Mouse (Mus musculus) CH12.LX (cell line): ENCODE measurements around the gene Trmt11. TPM values are rescaled to one million over a fixed set of nuclear protein-coding genes. Genes with fewer than 3 reads are reported as not detected.

Experiments
- DNase-seq: peaks from one replicate; pipeline ENCODE4 v3.0.0-alpha.2; 2013; ENCODE audit errors: extremely low read depth
- H3K27ac ChIP-seq: 2 replicates; pipeline ENCODE4 v1.5.1; 2012; ENCODE audit warnings: low read depth, mild to moderate bottlenecking, control low read depth, moderate library complexity; ENCODE audit not compliant: insufficient read depth
- H3K27me3 ChIP-seq: replicated peaks from 2 replicates; pipeline ENCODE3; 2012; ENCODE audit warnings: inconsistent platforms
- H3K36me3 ChIP-seq, 2 experiments: replicated peaks in 1 of 2; 2 replicates each; pipeline versions ENCODE3 to v1.6.1; 2012; ENCODE audit warnings: inconsistent platforms in 1 of 2, low read length in 1 of 2, mild to moderate bottlenecking in 1 of 2, mixed read lengths in 1 of 2, moderate library complexity in 1 of 2; ENCODE audit not compliant: control insufficient read depth in 1 of 2, insufficient read depth in 1 of 2
- H3K4me1 ChIP-seq, 2 experiments: 2 replicates each; pipeline ENCODE4 v1.6.1; 2012; ENCODE audit warnings: inconsistent platforms in 1 of 2, moderate library complexity in 1 of 2; ENCODE audit not compliant: insufficient read depth in 2 of 2, control insufficient read depth in 1 of 2
- H3K4me2 ChIP-seq: 2 replicates; pipeline ENCODE4 v1.6.1; 2012; ENCODE audit warnings: low read depth, mild to moderate bottlenecking, control low read depth; ENCODE audit not compliant: poor library complexity, insufficient read depth, severe bottlenecking
- H3K4me3 ChIP-seq, 3 experiments: fragments of 150-350 bp in 1 of 3; sonication (generic) in 1 of 3; replicated peaks in 1 of 3; 2 replicates each; pipeline versions ENCODE3 to v1.5.1; 2011 to 2012; ENCODE audit warnings: low read depth in 2 of 3, low read length in 2 of 3, mild to moderate bottlenecking in 2 of 3, moderate library complexity in 2 of 3, control low read depth in 1 of 3, improper control_type of control experiment in 1 of 3, inconsistent platforms in 1 of 3, mixed read lengths in 1 of 3; ENCODE audit not compliant: poor library complexity in 1 of 3
- H3K79me2 ChIP-seq: replicated peaks from 2 replicates; pipeline ENCODE4 v1.6.1; 2012; ENCODE audit warnings: mild to moderate bottlenecking, moderate library complexity; ENCODE audit not compliant: control insufficient read depth, poor library complexity, insufficient read depth, severe bottlenecking; ENCODE audit errors: extremely low read depth
- H3K9ac ChIP-seq: 2 replicates; pipeline ENCODE4 v1.6.1; 2012; ENCODE audit warnings: low read depth, mild to moderate bottlenecking, control low read depth, moderate library complexity; ENCODE audit not compliant: insufficient read depth
- H3K9me3 ChIP-seq: replicated peaks from 2 replicates; pipeline ENCODE3; 2012; ENCODE audit warnings: low read length, inconsistent platforms, mixed read lengths
- CHD1 ChIP-seq: IDR thresholded peaks from 2 replicates; pipeline ENCODE4 v1.6.1; 2012; ENCODE audit warnings: low read depth, low read length, improper control_type of control experiment, inconsistent platforms
- CHD2 ChIP-seq: IDR thresholded peaks from 2 replicates; pipeline ENCODE4 v1.6.1; 2011; ENCODE audit warnings: low read length, improper control_type of control experiment
- E2F4 ChIP-seq: IDR thresholded peaks from 2 replicates; pipeline ENCODE4 v1.6.1; 2011; ENCODE audit warnings: low read depth, low read length, improper control_type of control experiment; ENCODE audit not compliant: insufficient replicate concordance
- ELF1 ChIP-seq: IDR thresholded peaks from 2 replicates; pipeline ENCODE4 v1.6.1; 2014; ENCODE audit warnings: low read depth, mild to moderate bottlenecking, inconsistent platforms, low read length, improper control_type of control experiment
- EP300 ChIP-seq: IDR thresholded peaks from 2 replicates; pipeline ENCODE4 v1.6.1; 2011; ENCODE audit warnings: low read length, improper control_type of control experiment
- HCFC1 ChIP-seq: IDR thresholded peaks from 2 replicates; pipeline ENCODE4 v1.6.1; 2012; ENCODE audit warnings: low read depth, mild to moderate bottlenecking, inconsistent platforms, low read length, improper control_type of control experiment
- IRF4 ChIP-seq: IDR thresholded peaks from 2 replicates; pipeline ENCODE4 v1.6.1; 2014; ENCODE audit warnings: low read depth, mild to moderate bottlenecking, inconsistent platforms, low read length, improper control_type of control experiment
- JUN ChIP-seq: IDR thresholded peaks from 2 replicates; pipeline ENCODE4 v1.6.1; 2011; ENCODE audit warnings: low read depth, mild to moderate bottlenecking, low read length, improper control_type of control experiment, moderate library complexity; ENCODE audit not compliant: insufficient read depth
- JUND ChIP-seq: conservative IDR thresholded peaks from 2 replicates; pipeline ENCODE4 v1.6.1; 2011; ENCODE audit warnings: low read depth, low read length, improper control_type of control experiment
- KAT2A ChIP-seq: IDR thresholded peaks from 2 replicates; pipeline ENCODE4 v1.6.1; 2012; ENCODE audit warnings: low read length, improper control_type of control experiment, inconsistent platforms; ENCODE audit not compliant: insufficient replicate concordance
- MAFK ChIP-seq: IDR thresholded peaks from 2 replicates; pipeline ENCODE4 v1.6.1; 2011; ENCODE audit warnings: low read length, improper control_type of control experiment; ENCODE audit not compliant: insufficient replicate concordance
- MAZ ChIP-seq: IDR thresholded peaks from 2 replicates; pipeline ENCODE4 v1.6.1; 2012; ENCODE audit warnings: low read depth, mild to moderate bottlenecking, inconsistent platforms, low read length, improper control_type of control experiment, moderate library complexity
- MEF2A ChIP-seq: IDR thresholded peaks from 2 replicates; pipeline ENCODE4 v1.6.1; 2014; ENCODE audit warnings: low read depth, mild to moderate bottlenecking, inconsistent platforms, low read length, improper control_type of control experiment, borderline replicate concordance
- NELFE ChIP-seq: IDR thresholded peaks from 2 replicates; pipeline ENCODE4 v1.6.1; 2011; ENCODE audit warnings: low read depth, low read length, improper control_type of control experiment
- NRF1 ChIP-seq: IDR thresholded peaks from 2 replicates; pipeline ENCODE4 v1.6.1; 2014; ENCODE audit warnings: low read depth, mild to moderate bottlenecking, inconsistent platforms, low read length, improper control_type of control experiment, moderate library complexity
- POLR2A ChIP-seq: IDR thresholded peaks from 2 replicates; pipeline ENCODE4 v1.6.1; 2011; ENCODE audit warnings: low read depth, mild to moderate bottlenecking, improper control_type of control experiment, low read length
- POLR2AphosphoS2 ChIP-seq: IDR thresholded peaks from 2 replicates; pipeline ENCODE4 v1.6.1; 2011; ENCODE audit warnings: low read depth, low read length, improper control_type of control experiment
- RCOR1 ChIP-seq: conservative IDR thresholded peaks from 2 replicates; pipeline ENCODE4 v1.6.1; 2012; ENCODE audit warnings: low read depth, mild to moderate bottlenecking, inconsistent platforms, low read length, improper control_type of control experiment
- SMC3 ChIP-seq: IDR thresholded peaks from 2 replicates; pipeline ENCODE4 v1.6.1; 2011; ENCODE audit warnings: low read depth, low read length, improper control_type of control experiment
- TBP ChIP-seq: conservative IDR thresholded peaks from 2 replicates; pipeline ENCODE4 v1.6.1; 2011; ENCODE audit warnings: low read depth, low read length, improper control_type of control experiment
- UBTF ChIP-seq: IDR thresholded peaks from 2 replicates; pipeline ENCODE4 v1.6.1; 2012; ENCODE audit warnings: low read depth, mild to moderate bottlenecking, inconsistent platforms, low read length, improper control_type of control experiment, moderate library complexity
- ZC3H11A ChIP-seq: IDR thresholded peaks from 2 replicates; pipeline ENCODE4 v1.6.1; 2012; ENCODE audit warnings: low read depth, mild to moderate bottlenecking, inconsistent platforms, low read length, improper control_type of control experiment
- ZKSCAN1 ChIP-seq: IDR thresholded peaks from 2 replicates; pipeline ENCODE4 v1.6.1; 2012; ENCODE audit warnings: low read depth, inconsistent platforms, low read length, improper control_type of control experiment, borderline replicate concordance
- ZMIZ1 ChIP-seq: IDR thresholded peaks from 2 replicates; pipeline ENCODE4 v1.6.1; 2012; ENCODE audit warnings: low read depth, mild to moderate bottlenecking, inconsistent platforms, low read length, improper control_type of control experiment
- dilution Hi-C: fragments of 300-500 bp; cut with MboI; formaldehyde crosslinking; loops from 2 replicates; pipeline ENCODE4 v1.14.3; 2020; ENCODE audit warnings: low sequenced_read_pairs; ENCODE audit not compliant: extremely low pct_unique_long_range_greater_than_20kb, extremely low pct_ligation_motif_present
- in situ Hi-C: fragments of 300-500 bp; cut with MboI; formaldehyde crosslinking; loops from 3 replicates; pipeline ENCODE4 v1.14.3; 2019; ENCODE audit warnings: low sequenced_read_pairs, low pct_ligation_motif_present, low pct_unique_long_range_greater_than_20kb, mixed read lengths
- polyA plus RNA-seq: library from polyadenylated mRNA; unstranded; fragments of >175 nt; gene quantifications from 2 replicates; pipeline ENCODE4 v1.2.1, GENCODE M21; 2012; ENCODE audit warnings: low read depth; ENCODE audit not compliant: insufficient read length
- total RNA-seq, 2 experiments: library from RNA; depleted of rRNA; stranded (reverse); fragments of 300-350 nt in 1 of 2; fragments of >200 nt in 1 of 2; gene quantifications; 2 replicates each; pipeline ENCODE4 v1.2.3; 2012 to 2014

Gene Trmt11
- total and polyA plus RNA-seq, 3 experiments, result 11.9 to 40.3 (median 21.1) TPM

DNA sequence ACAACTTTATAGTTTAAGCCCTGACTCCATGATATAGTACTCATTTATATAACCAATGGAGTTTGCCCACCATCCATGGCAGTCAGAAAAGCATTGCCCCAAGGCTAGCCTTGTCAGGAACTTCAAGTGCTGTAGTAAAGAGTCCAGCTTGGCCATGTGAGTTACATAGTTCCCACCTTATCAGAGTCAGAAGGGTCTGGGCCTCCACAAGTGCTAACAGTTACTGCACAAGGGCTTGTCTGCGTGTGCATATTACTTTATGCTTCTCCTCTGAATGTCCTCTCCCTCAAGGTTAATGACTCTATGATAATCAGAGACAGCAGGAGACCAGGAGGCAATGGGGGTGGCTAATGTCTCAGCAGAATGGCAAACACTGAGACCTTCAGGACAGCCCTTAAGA lies 73.4 kb downstream of the Trmt11 start:
- dilution Hi-C loops, result no loop called here
- no peak for DNase-seq
- H3K9me3 ChIP-seq, result no peaks in the 10 kb centered on the region
- no peaks in the 10 kb centered on the region for H3K79me2 ChIP-seq
- no peak overlapping the region for H3K27ac ChIP-seq
- no peak overlapping the region for H3K4me3 ChIP-seq
- no peak overlapping the region for H3K4me2 ChIP-seq
- H3K36me3 ChIP-seq, result peaks cover 0 to 25% of the 10 kb centered on the region in 2 experiments
- TF ChIP-seq E2F4, result no peak
- no peak for TF ChIP-seq RCOR1
- TF ChIP-seq EP300, result no peak
- TF ChIP-seq JUND, result no peak
- no peak for TF ChIP-seq POLR2AphosphoS2
- no peak for TF ChIP-seq POLR2A
- TF ChIP-seq HCFC1, result no peak
- no peak for TF ChIP-seq NELFE
- TF ChIP-seq MEF2A, result no peak
- no peak for TF ChIP-seq KAT2A
- no peak for TF ChIP-seq ZMIZ1
- TF ChIP-seq CHD1, result no peak
- TF ChIP-seq TBP, result no peak
- no peak for TF ChIP-seq SMC3
- no peak for TF ChIP-seq JUN
- no peak for TF ChIP-seq ELF1
- TF ChIP-seq ZKSCAN1, result no peak
- no peak for TF ChIP-seq MAFK
- TF ChIP-seq UBTF, result no peak
- TF ChIP-seq CHD2, result no peak
- peaks cover 0 to 7% of the 10 kb centered on the region in 2 experiments; a peak in 1 of 4 replicates for H3K4me1 ChIP-seq
- in situ Hi-C loops, result no loop called here
- no peaks in the 10 kb centered on the region for H3K27me3 ChIP-seq
- H3K9ac ChIP-seq, result no peak overlapping the region

DNA sequence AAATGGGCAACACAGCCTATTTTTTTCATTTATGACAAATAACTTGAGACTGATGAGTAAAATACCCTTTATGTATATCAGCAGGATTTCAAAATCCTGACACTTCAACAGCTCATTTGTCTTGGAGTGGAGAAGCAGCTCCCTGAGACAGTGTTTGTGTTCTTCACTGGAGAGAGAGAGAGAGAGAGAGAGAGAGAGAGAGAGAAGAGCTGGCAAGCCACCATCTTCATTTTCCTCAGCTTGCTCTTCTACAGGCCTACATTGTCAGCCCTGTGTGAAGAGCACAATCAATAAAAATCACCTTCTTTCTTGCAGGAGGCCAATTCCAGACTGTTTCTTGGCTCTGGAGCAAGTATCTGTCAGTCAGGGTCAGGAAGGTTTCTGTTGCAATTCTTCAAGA lies 78.8 kb downstream of the Trmt11 start:
- dilution Hi-C loops, result no loop called here
- H3K4me2 ChIP-seq, result no peak overlapping the region
- no peak for DNase-seq

More for the DNA sequence above, 78.8 kb downstream of the Trmt11 start:
- H3K79me2 ChIP-seq, result no peaks in the 10 kb centered on the region
- no peak for TF ChIP-seq HCFC1
- TF ChIP-seq ZC3H11A, result no peak
- TF ChIP-seq IRF4, result no peak
- TF ChIP-seq MAZ, result no peak
- TF ChIP-seq NELFE, result no peak
- no peak for TF ChIP-seq TBP
- no peak for TF ChIP-seq NRF1
- TF ChIP-seq E2F4, result no peak
- no peak for TF ChIP-seq UBTF
- TF ChIP-seq KAT2A, result no peak
- TF ChIP-seq MAFK, result no peak
- no peak for TF ChIP-seq ELF1
- no peak for TF ChIP-seq JUN
- TF ChIP-seq JUND, result no peak
- no peak for TF ChIP-seq CHD2
- no peak overlapping the region for H3K4me3 ChIP-seq
- H3K9me3 ChIP-seq, result no peaks in the 10 kb centered on the region
- H3K27ac ChIP-seq, result no peak overlapping the region
- H3K9ac ChIP-seq, result no peak overlapping the region
- H3K4me1 ChIP-seq, result no peaks in the 10 kb centered on the region
- H3K36me3 ChIP-seq, result peaks cover 0 to 2% of the 10 kb centered on the region in 2 experiments
- H3K27me3 ChIP-seq, result no peaks in the 10 kb centered on the region
- in situ Hi-C loops, result no loop called here
